Mouse (Mus musculus) heart, postnatal 25 days (tissue): ENCODE measurements at regions not wholly inside any gene's neighbourhood (a gene's known extent, or its start where the extent isn't known, plus 50 kb on each side); places are given as distances from the start of the nearest gene placed in this dataset.

Experiments used
- DNase-seq: peaks from one replicate; pipeline ENCODE4 v3.0.0; 2022; ENCODE audit warnings: low spot score
- intact Hi-C: fragments of 180-260 bp; cut with DNase I; formaldehyde crosslinking; loops from one replicate; pipeline ENCODE4 v1.15.1; 2025

DNA sequence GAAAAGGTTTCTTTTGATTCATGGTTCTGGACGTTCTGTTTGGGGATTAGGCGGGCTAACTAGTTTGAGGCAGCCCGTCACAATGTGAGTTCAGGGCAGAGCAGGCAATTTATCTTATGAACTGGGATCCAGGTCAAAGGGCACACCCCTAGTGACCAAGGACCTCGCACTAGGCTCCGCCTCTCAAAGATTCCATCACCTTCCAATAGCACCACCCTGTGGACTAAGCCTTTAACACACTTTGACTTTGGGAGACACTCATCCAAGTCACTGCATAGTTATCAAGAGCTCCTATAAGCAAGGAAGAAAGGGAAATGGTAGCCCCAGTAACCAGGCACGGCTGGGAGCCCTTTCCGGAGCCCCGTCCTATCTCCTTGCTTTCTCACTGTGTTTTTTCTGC, 188.0 kb upstream of the Bcor start:
- no peak for DNase-seq
- intact Hi-C loops, result no loop called here

DNA sequence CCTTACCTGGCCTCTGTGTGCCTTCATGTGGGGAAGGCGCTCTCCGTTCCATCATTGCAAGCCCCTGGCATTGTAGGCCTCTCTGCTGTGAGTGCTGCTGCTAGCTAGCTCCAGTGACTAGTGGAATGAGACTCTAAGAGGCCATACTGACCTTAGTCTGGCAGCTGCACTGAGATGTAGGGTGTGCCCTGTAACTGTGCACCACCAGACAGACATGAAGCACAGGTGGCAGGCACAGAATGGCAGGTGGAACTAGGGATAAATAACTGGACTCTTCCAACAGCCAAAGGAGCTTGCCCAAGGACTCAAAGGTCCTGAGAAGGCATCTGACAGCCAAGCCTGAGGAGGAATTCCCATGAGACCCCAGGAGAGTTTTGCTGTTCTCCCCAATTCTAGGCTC, 194.7 kb upstream of the Bcor start:
- DNase-seq, result no peak
- intact Hi-C loops, result no loop called here

DNA sequence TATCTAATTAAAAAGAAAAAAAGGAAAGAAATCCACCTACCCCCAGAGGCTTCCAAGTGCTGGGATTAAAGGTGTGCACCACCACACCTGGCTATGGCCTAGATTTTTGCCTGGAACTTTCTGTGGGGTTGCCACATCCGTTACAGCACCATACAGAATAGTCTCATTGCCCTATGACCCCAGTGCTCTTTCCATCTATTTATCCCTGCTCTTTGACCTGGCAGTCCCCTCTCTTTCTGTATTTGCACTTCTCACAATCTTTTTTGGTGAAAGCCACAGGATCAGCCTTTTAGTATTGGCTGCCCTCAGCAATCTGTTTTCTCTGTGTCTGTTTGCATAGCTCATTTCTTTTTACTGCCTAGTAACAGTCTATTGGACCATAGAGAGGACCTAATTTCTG, 197.9 kb upstream of the Bcor start:
- no peak for DNase-seq
- intact Hi-C loops, result no loop called here

DNA sequence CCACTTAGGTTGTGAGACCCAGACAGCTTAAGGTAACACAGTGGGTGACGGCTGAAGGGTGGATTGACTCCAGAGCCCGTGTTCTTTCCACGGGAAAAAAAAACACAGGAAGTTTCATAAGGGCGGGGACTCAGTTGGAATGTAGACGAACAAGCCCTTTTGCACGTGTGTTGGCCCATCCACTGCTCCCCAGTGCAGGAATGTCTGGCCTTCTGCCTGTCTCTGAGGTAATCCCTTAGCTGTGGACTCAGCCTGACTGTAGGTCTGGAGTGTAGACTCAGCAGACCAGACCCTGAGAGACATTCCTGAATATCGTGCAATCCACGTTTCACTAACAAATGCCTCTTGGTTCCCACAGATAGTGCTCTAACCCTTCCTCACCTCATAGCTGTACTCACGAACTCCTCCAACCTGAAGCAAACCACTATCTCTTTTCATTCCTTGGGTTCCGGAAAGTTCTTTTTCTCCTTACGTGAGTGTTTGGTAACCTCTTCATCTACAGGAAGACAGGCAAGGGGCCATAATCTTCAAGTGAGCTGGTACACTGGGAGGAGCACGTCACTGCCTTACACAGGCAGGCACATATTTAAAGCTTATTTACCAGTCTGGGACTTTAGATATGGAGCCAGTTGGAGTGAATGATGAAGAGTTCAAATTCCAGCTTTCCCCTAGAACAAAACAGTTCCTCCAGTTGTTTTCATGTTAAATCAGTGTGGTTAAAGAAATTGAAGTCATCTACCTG, 205.6 kb upstream of the Bcor start:
- intact Hi-C loops, result no loop called here
- peak; percentile 29 for DNase-seq

DNA sequence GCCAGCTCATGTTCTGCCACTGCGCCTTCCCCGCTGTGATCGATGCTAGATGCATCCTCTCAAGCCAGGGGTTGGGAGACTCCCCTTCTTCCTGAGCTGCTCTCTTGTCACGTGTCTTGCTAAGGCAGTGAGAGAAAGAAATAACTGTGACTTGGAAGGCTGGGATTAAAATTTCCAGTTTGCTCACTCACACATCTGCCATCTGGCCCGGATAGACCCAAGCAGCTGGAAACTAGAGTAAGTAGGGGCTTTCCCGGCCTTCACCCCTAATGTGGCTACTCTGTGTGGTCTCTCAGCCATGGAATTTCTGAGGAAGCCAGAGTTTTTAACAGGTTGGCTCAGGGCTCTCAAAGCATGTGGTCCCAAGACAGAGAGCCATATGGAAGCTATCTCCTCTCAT, 206.6 kb upstream of the Bcor start:
- DNase-seq, result no peak
- intact Hi-C loops, result no loop called here

DNA sequence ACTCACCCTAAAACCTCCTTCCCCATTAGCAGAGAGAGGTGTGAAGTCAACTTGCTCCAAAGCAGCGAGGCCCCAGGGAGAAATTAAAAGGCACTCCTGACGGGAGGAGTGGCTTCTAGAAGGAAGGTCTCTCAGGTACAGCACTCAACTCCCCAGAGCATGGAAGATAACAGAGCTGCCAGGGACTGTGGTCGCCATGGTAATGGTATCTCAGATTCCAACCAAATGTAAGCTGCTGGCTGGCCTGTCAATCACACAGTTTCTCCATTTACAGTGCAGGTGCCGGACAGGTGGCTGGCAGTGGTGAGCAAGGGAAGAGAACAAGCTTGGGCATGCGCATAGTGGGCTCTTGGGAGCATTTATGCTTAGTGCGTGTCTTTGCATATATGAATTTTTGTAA, 213.5 kb upstream of the Bcor start:
- intact Hi-C loops, result no loop called here
- DNase-seq, result no peak

DNA sequence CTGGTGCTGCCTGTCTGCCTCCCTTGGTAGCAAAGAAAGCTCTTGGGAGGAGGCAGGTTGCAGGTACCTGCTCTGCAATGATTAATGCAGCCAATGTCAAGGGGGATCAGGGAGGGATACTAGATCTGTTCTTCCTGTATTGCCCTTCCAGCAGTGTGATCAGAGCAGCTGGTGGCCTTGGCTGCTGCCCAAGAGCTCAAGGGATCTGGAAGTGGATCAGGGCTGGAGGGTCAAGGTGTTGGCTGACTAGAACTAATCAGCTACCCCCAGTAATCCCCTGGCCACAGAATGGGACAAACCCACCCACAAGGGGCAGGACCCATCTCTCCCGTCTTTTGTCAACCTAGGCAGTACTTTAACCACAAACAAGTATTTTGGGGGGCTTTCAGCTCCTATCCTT, 211.8 kb upstream of the Atp6ap2 start:
- intact Hi-C loops, result no loop called here
- DNase-seq, result no peak

DNA sequence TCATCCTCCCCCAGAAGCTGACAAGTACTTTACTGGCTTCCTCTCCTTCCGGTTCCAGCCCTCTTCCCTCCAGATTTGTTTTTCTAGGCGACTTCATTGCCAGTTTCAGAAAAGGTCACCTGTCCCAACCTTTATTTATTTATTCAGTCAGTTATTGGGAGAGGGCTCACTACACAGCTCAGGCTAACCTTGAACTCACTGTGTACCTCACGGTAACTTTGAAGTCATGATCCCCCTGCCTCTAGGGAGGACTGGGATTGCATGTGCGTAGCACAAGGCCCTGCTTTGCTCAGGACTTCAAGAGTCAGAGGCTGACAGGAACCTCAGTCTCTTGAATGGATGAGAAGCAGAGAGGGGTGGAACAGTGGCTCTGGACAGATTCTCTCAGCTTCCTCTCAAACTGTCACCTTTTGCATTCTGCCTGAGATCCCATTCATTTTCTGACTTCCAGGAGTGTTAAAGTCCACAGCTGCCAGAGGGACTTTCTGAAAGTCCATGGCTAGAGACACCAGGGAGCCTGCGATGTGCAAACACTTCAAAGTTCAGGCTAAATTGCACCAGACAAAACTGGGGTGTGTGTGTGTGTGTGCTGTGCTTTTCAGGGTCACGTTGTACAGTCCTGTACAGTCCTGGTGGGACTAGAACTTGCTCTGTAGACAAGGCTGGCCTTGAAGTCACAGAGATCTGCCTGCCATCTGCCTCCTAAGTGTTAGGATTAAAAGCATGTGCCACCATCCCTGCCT, 211.2 kb upstream of the Atp6ap2 start:
- DNase-seq, result no peak
- intact Hi-C loops, result no loop called here

DNA sequence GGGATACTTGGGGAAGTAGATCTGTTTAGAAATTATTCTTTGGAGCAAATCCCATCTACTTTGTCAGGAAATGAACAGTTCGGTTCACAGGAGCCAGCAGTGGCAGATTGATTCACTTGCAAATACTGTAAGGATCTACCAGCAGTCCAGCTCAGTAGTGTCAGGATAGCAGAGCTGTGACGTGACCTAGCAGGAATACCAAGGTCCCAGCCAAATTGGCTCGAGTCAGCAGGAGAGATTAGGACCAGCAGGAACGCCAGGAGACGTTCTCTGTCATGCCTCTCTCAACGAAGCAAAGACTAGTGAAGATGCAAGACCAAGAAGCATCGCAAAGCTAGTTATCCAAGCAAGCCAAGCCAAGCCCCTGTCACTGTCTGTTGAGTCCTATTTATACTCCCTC, 210.2 kb upstream of the Atp6ap2 start:
- intact Hi-C loops, result no loop called here
- no peak for DNase-seq

DNA sequence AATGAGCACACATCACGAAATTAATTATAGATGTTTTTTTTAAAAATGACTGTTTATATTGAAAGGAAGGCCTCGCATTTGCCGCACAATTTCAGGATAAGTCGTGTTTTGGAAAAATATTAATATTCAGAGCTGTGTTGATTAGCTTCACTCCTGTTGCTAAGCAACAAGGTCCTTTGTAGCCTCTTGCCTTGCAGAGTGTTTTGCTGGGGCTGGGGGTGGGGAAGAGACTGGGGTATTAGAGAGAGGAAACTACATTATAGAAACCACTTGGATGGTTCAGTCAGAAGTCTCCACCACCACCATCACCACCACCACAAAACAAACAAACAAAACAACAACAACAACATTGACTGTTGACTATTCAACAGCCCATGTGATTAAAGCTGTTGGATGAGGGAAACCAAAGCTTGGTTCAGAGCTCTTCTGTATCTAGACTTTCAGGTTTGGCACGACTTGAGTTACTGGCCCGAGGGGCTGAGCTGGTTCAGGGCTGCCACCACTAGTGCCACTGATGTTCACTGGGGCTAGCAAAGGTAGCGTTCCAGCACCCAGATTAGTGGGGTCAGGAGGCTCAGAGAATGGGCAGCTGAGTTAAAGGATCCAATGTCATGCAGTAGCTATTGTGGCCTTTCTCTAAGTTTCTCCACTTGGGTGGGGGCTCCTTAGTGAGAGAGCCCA, 195.3 kb upstream of the Atp6ap2 start:
- intact Hi-C loops, result no loop called here
- no peak for DNase-seq

DNA sequence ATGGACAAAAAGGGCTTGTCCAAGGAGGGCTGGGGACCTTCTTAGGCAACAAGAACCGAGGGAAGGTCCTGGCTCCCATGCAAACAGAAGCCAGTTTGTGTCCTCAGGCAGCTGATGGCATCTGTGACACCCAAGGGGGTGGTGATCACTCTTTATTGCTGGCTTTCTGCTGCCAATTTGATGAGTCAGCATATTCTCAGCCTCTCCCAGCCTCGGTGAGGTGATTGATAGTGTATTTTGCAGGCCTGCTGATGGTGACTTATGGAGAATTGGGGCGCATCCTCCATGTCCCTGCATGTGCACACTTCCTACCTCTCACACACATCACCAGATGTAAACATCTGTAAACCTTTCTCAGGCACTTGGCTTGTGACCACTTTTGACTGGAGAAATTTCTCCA, 178.3 kb upstream of the Atp6ap2 start:
- intact Hi-C loops, result no loop called here
- no peak for DNase-seq

DNA sequence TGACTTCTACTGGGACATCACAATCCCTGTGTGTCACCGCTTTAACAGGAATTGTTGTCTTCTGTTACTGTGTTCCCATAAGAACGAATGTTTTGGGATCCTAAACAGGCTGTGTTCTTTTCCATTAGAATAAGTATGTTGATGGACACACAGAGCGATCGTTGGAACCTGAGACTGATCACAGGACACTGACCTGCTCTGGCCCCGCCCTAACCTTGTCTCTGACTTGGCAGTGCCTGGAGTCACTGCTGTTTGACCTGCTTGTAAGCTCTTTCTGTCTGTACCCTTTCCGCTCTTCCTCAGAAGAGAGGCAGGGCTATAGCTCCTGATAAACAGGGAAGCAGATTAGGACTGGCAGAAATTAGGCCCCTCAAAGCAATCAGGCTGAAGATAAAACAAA, 162.0 kb upstream of the Atp6ap2 start:
- intact Hi-C loops, result no loop called here
- no peak for DNase-seq

DNA sequence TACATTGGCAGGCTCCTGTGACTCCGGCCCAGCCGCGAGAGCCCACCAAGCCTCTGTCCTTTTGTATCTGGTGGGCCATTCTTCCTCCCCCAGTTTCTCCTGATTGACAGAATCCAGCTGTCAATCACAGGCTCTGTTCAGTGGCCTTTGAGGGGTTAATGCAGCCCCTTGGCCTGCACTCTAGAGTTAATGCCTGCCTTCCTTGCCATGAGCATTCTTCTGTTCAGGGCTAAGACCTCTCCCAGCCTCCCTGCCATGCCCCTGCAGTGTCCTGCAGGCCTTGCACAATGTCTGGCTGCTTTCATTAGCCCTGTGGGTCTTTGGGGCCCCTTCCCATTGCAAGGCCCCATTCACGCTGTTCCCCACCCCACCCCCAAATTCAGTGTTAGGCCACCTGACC, 160.9 kb upstream of the Atp6ap2 start:
- intact Hi-C loops, result no loop called here
- DNase-seq, result no peak

DNA sequence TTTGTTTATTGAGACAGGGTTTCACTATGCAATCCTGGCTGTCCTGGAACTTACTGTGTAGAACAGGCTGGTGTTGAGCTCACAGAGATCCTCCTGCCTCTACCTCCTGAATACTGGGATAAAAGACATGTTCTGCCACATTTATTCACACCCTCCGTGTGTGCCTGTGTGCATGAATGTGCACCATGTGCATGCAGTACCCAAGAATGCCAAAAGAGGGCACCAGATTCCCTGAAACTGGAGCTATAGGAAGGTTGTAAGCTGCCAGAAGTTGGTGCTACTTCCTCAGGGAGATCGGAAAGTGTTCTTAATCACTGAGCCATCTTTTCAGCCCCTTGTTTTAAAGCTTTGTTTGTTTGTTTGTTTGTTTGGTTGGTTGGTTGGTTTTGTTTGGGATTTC, 155.3 kb upstream of the Atp6ap2 start:
- no peak for DNase-seq
- intact Hi-C loops, result no loop called here

DNA sequence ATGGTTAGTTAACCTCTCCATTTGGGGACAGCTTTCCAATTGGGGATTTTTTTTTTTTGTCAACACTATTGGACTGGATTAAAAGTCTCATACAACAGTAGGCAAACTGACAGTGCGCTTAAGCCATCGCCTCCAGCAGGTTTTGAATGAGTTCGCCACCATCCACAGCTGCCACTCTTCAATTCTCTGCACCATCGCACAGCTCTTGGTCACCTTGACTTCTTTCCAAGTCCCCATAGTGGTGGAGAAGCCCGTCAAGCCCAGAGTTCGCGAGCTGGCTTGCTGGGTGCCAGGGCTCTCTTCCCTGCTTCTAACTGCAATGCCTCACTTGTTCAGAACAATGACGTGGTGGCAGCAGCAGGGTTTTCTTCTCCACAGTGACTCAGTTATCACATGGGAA, 151.9 kb upstream of the Atp6ap2 start:
- intact Hi-C loops, result no loop called here
- DNase-seq, result no peak

DNA sequence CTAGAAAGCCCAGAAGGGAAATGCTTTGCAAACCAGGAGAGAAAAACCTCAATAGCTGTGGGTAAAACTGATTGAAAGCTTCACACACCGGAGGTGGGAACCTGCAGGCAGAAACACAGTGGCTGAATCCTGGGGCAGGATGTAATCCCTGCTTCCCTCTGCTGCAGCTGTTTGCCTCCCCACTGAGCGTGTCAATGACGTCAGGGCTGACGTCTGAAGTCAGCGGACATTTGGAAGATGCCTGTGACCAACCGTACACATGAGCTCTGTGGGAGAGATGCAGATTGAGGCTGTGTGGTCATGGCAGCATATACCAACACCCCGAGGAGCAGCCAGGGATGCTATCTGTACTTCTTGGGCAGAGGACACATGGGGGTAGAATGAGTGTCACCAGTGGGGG, 151.5 kb upstream of the Atp6ap2 start:
- no peak for DNase-seq
- intact Hi-C loops, result no loop called here

DNA sequence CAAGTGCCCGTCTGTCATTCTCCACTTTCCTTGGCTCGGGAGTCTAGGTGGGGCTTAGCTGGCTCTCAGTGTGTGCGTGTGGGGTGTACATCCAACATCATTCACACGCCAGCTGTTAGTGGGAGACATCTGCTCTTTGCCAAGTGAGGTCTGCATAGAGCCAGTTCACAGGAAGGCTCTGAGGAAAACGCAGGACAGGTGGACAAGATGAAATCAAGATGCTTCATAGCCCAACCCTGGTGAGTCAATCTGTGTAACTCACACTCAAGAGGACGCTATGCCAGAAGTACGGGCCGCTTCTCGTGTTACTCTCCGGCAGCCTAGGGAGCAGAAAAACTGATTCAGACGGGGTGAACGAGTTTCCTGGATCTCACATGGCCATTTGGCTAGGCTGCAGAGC, 148.2 kb upstream of the Atp6ap2 start:
- intact Hi-C loops, result no loop called here
- no peak for DNase-seq

DNA sequence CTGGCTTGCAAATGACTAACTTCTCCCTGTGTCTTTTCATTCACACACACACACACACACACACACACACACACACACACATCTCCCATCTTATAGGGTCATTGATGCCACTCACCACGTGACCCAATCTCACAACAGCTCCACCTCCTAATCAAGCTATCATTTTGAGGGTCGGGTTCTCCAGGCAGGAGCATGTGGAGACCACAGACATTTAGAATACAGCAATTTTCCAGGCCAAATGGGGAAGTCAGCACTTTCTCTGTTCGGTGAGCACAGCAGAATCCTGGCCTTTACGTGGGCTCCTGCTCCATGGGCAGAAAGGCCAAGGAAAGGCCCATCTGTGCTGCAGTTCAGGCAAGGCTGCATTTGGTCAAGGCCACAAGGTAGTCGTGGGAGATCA, 143.8 kb upstream of the Atp6ap2 start:
- intact Hi-C loops, result no loop called here
- no peak for DNase-seq

DNA sequence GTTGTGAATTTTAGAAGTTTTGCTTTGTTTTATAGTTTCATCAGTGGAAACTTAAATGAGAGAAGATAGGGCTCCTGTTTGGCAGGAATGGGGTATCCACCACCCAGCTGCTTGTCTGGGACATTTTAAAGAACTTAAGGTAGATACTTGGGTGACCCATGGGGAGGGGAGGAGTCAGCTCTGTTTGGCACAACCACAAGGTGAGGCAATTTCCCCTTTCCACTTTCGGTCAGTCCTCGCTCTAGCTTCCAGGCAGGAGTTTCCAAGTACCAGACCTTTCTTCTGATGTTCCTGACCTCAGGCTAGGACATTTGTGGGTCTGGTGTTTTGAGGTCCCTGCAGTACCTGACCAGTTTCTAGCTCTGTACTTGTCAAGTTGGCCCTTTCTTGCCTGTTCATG, 142.5 kb upstream of the Atp6ap2 start:
- DNase-seq, result no peak
- intact Hi-C loops, result no loop called here

DNA sequence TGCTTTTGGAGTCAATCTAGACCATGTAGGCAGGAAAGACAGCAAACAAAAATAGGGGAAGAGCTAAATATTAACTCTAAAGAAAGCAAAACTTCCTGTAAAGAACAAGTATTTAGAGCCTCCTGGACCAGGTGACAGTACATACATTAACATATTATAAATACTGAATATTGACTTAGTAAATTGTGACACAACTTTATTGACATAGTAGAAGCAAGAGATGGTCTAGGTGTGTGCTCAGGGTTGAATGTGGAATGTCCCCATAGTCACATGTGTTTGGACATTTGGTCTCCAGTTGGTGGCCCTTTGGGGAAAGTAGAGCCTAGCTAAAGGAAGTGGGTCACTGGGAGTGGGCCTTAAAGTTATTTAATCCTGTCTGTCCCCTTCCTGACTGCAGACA, 139.6 kb upstream of the Atp6ap2 start:
- no peak for DNase-seq
- intact Hi-C loops, result no loop called here

DNA sequence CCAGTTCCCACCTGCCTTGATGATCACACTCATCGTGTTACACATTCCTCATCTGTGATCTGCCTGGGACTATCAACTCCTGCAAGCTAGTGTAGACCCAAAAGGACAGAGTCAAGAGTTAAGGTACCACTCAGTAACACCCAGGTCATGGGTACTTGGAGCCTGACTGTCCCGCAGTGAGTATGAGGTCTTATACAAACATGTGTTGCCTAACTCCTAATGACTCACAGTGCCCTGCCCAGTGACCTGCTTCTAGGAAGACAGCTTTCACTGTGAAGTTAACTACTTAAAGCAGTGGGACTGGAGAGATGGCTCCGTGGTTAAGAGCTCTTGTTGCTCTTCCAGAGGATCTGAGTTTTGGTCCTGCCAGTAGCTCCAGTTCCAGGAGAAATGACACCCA, 137.9 kb upstream of the Atp6ap2 start:
- DNase-seq, result no peak

More for the DNA sequence above, 137.9 kb upstream of the Atp6ap2 start:
- intact Hi-C loops, result no loop called here
